Mouse (Mus musculus) ES-E14 (cell line): Measurements from ENCODE around the gene Igfbp3.

Experiments used
- CHD2 ChIP-seq: IDR thresholded peaks from 2 replicates; pipeline ENCODE4 v1.6.1; 2014; ENCODE audit warnings: mild to moderate bottlenecking, low read depth, low read length, inconsistent platforms
- HCFC1 ChIP-seq: IDR thresholded peaks from 2 replicates; pipeline ENCODE4 v1.6.1; 2012; ENCODE audit warnings: low read length, inconsistent platforms, borderline replicate concordance; ENCODE audit not compliant: insufficient read depth
- ZNF384 ChIP-seq: IDR thresholded peaks from 2 replicates; pipeline ENCODE4 v1.6.1; 2012; ENCODE audit warnings: low read depth, low read length, inconsistent platforms

GRCm38 (mm10) chr11:7179276-7179675, 34.4 kb downstream of the Igfbp3 start:
- TF ChIP-seq CHD2 (no peak), ZNF384 (no peak), HCFC1 (no peak)
